Mouse (Mus musculus): ENCODE data around the gene Naa10. TPM values are rescaled to one million over a fixed set of nuclear protein-coding genes. Genes with fewer than 3 reads are reported as not detected.

The Naa10 gene
- total and polyA plus RNA-seq, 3 experiments = 53.6 to 93.8 (median 69.6) TPM

Other genes with a start within 250 kb of the Naa10 start
- gene Slc6a8, start 248.8 kb downstream of the Naa10 start, total RNA-seq (2021) = 100 to 1,000 TPM in 1 of 2 experiments, 10 to 100 TPM in 1; 73.8 to 137 TPM
- 82.6 and 101 TPM in 2 replicates for gene Slc6a8, start 248.8 kb downstream of the Naa10 start, polyA plus RNA-seq (2012; rRNA removed)
- gene Bcap31, start 205.8 kb downstream of the Naa10 start, total RNA-seq (2021) = 100 to 1,000 TPM; 271 to 301 TPM
- gene Bcap31, start 205.8 kb downstream of the Naa10 start, polyA plus RNA-seq (2012; rRNA removed) = 24.3 and 30.1 TPM in 2 replicates
- gene Abcd1, start 205.3 kb downstream of the Naa10 start, total RNA-seq (2021) = 10 to 100 TPM; 28.1 to 29.6 TPM
- 35.2 and 41.1 TPM in 2 replicates for gene Abcd1, start 205.3 kb downstream of the Naa10 start, polyA plus RNA-seq (2012; rRNA removed)
- under 1 TPM; 0.41 to 0.49 TPM for gene Plxnb3, start 164.9 kb downstream of the Naa10 start, total RNA-seq (2021)
- 1.2 and 1.5 TPM in 2 replicates for gene Plxnb3, start 164.9 kb downstream of the Naa10 start, polyA plus RNA-seq (2012; rRNA removed)
- under 1 TPM; 0.20 to 0.41 TPM for gene Srpk3, start 147.5 kb downstream of the Naa10 start, total RNA-seq (2021)
- 1.1 and 1.3 TPM in 2 replicates for gene Srpk3, start 147.5 kb downstream of the Naa10 start, polyA plus RNA-seq (2012; rRNA removed)
- 100 to 1,000 TPM; 521 to 581 TPM for gene Idh3g, start 135.0 kb downstream of the Naa10 start, total RNA-seq (2021)
- gene Idh3g, start 135.0 kb downstream of the Naa10 start, polyA plus RNA-seq (2012; rRNA removed) = 256 and 277 TPM in 2 replicates
- 100 to 1,000 TPM; 163 to 177 TPM for gene Ssr4, start 134.9 kb downstream of the Naa10 start, total RNA-seq (2021)
- gene Ssr4, start 134.9 kb downstream of the Naa10 start, polyA plus RNA-seq (2012; rRNA removed) = 257 and 339 TPM in 2 replicates
- gene Pdzd4, start 97.0 kb downstream of the Naa10 start, total RNA-seq (2021) = 1 to 10 TPM; 2.8 to 7.0 TPM
- gene Pdzd4, start 97.0 kb downstream of the Naa10 start, polyA plus RNA-seq (2012; rRNA removed) = 1.9 and 3.0 TPM in 2 replicates
- not detected for gene Avpr2, start 29.8 kb downstream of the Naa10 start, total RNA-seq (2021)
- not detected in 2 replicates for gene Avpr2, start 29.8 kb downstream of the Naa10 start, polyA plus RNA-seq (2012; rRNA removed)
- 1 to 10 TPM; 8.6 to 9.7 TPM for gene L1cam, start 25.8 kb downstream of the Naa10 start, total RNA-seq (2021)
- gene L1cam, start 25.8 kb downstream of the Naa10 start, polyA plus RNA-seq (2012; rRNA removed) = 2.6 and 4.4 TPM in 2 replicates
- gene Arhgap4, start 74 bp downstream of the Naa10 start, total RNA-seq (2021) = 1 to 10 TPM; 3.2 to 4.0 TPM
- gene Arhgap4, start 74 bp downstream of the Naa10 start, polyA plus RNA-seq (2012; rRNA removed) = 9.9 and 11.1 TPM in 2 replicates
- 10 to 100 TPM; 20.2 to 29.6 TPM for gene Renbp, start 8.9 kb upstream of the Naa10 start, total RNA-seq (2021)
- gene Renbp, start 8.9 kb upstream of the Naa10 start, polyA plus RNA-seq (2012; rRNA removed) = 3.1 and 4.3 TPM in 2 replicates
- gene Hcfc1, start 44.4 kb upstream of the Naa10 start, total RNA-seq (2021) = 10 to 100 TPM; 44.2 to 66.4 TPM
- 73.8 and 113 TPM in 2 replicates for gene Hcfc1, start 44.4 kb upstream of the Naa10 start, polyA plus RNA-seq (2012; rRNA removed)
- 100 to 1,000 TPM; 113 to 130 TPM for gene Irak1, start 102.0 kb upstream of the Naa10 start, total RNA-seq (2021)
- 586 and 733 TPM in 2 replicates for gene Irak1, start 102.0 kb upstream of the Naa10 start, polyA plus RNA-seq (2012; rRNA removed)
- not detected for gene Opn1mw, start 205.5 kb upstream of the Naa10 start, total RNA-seq (2021)
- gene Opn1mw, start 205.5 kb upstream of the Naa10 start, polyA plus RNA-seq (2012; rRNA removed) = not detected in 2 replicates
- 10 to 100 TPM; 31.3 to 34.8 TPM for gene Mecp2, start 213.4 kb upstream of the Naa10 start, total RNA-seq (2021)
- gene Mecp2, start 213.4 kb upstream of the Naa10 start, polyA plus RNA-seq (2012; rRNA removed) = 3.7 and 4.7 TPM in 2 replicates
- gene Tex28, start 245.9 kb upstream of the Naa10 start, total RNA-seq (2021) = not detected
- gene Tex28, start 245.9 kb upstream of the Naa10 start, polyA plus RNA-seq (2012; rRNA removed) = not detected in 2 replicates

All from adrenal gland, adult 2 months (tissue).